Mouse (Mus musculus): ENCODE data around the gene Il17d. TPM values are rescaled to one million over a fixed set of nuclear protein-coding genes. Genes with fewer than 3 reads are reported as not detected.

Il17d gene
- polyA plus RNA-seq, 1 experiment, result 0.22 TPM

DNA sequence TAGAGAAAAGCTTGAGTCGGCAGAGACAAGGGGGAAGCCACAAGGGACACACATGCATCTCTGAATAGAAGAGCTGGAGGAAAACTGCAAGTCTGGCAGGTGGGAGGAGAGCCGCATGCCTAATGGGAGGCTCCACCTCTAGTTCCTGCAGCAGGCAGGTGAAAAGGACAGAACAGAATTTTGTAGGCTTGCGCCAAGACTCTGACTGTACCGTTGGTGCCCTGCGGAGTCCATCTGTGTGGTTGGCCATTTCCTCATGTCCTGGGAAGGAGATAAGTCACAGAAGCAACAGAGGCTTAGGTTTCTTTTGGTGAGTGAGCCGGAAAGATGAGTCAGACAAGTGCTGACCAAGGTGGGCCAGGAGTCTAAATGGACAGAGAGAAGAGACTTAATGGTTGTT is 20.8 kb upstream of the Il17d start:
- H3K27me3 ChIP-seq (ENCODE audit: control insufficient read depth, insufficient read depth, insufficient read length), result no peaks in the 10 kb centered on the region
- H3K79me3 ChIP-seq (ENCODE audit: low read depth), result no peaks in the 10 kb centered on the region
- H3K4me3 ChIP-seq (ENCODE audit: insufficient read depth, poor library complexity, severe bottlenecking), result no peak overlapping the region
- no peaks in the 10 kb centered on the region for H3K36me3 ChIP-seq (ENCODE audit: control insufficient read depth, insufficient read depth)
- no peaks in the 10 kb centered on the region for H3K79me2 ChIP-seq (ENCODE audit: control insufficient read depth, insufficient read depth)
- H3ac ChIP-seq (ENCODE audit: control insufficient read depth, insufficient read length, low read depth), result no peak overlapping the region
- no peak for TF ChIP-seq CEBPB (IDR thresholded peaks at IDR 0.05; ENCODE audit: low read depth)
- no peak for TF ChIP-seq MYOD1 (IDR thresholded peaks at IDR 0.05; ENCODE audit: control insufficient read depth, insufficient read length, low read depth)
- TF ChIP-seq FOSL1 (IDR thresholded peaks at IDR 0.05; ENCODE audit: insufficient read depth, low read length, poor library complexity, severe bottlenecking), result no peak
- no peak for TF ChIP-seq MYOG (IDR thresholded peaks at IDR 0.05; ENCODE audit: control insufficient read depth, extremely low read depth, insufficient read length)
- TF ChIP-seq CTCF (IDR thresholded peaks at IDR 0.05; ENCODE audit: control insufficient read depth, insufficient read depth, insufficient read length), result no peak
- TF ChIP-seq USF1 (IDR thresholded peaks at IDR 0.05; ENCODE audit: low read depth), result no peak
- TF ChIP-seq MAX (IDR thresholded peaks at IDR 0.05), result no peak

DNA sequence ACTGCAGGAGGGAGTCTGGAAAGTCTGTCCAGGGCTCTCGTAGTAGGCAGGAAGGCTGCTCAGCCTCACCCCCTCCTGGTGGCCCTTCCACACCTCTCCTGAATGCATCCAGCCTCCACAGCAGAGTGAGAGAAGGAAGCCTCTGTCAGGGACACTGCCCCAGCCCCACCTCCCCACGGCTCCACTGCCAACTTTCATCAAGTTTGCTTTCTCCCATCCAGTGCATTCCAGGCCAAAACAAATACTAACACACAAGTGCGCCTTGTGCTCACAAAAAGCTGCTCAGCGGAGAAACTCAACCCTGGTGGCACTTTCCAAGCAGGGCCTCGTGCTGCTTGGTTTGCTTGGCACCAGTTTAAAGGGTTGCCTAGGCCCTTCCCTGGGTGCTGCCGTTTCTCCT is 15.0 kb upstream of the Il17d start:
- no peak for TF ChIP-seq MYOD1 (IDR thresholded peaks at IDR 0.05; ENCODE audit: control insufficient read depth, insufficient read length, low read depth)
- no peak for TF ChIP-seq FOSL1 (IDR thresholded peaks at IDR 0.05; ENCODE audit: insufficient read depth, low read length, poor library complexity, severe bottlenecking)
- TF ChIP-seq CEBPB (IDR thresholded peaks at IDR 0.05; ENCODE audit: low read depth), result no peak
- no peak for TF ChIP-seq MYOG (IDR thresholded peaks at IDR 0.05; ENCODE audit: control insufficient read depth, extremely low read depth, insufficient read length)
- TF ChIP-seq MAX (IDR thresholded peaks at IDR 0.05), result no peak
- no peaks in the 10 kb centered on the region for H3K27me3 ChIP-seq (ENCODE audit: control insufficient read depth, insufficient read depth, insufficient read length)
- H3K36me3 ChIP-seq (ENCODE audit: control insufficient read depth, insufficient read depth), result no peaks in the 10 kb centered on the region
- H3K4me3 ChIP-seq (ENCODE audit: insufficient read depth, poor library complexity, severe bottlenecking), result no peak overlapping the region
- no peak overlapping the region for H3ac ChIP-seq (ENCODE audit: control insufficient read depth, insufficient read length, low read depth)
- no peaks in the 10 kb centered on the region for H3K79me3 ChIP-seq (ENCODE audit: low read depth)
- H3K79me2 ChIP-seq (ENCODE audit: control insufficient read depth, insufficient read depth), result no peaks in the 10 kb centered on the region

DNA sequence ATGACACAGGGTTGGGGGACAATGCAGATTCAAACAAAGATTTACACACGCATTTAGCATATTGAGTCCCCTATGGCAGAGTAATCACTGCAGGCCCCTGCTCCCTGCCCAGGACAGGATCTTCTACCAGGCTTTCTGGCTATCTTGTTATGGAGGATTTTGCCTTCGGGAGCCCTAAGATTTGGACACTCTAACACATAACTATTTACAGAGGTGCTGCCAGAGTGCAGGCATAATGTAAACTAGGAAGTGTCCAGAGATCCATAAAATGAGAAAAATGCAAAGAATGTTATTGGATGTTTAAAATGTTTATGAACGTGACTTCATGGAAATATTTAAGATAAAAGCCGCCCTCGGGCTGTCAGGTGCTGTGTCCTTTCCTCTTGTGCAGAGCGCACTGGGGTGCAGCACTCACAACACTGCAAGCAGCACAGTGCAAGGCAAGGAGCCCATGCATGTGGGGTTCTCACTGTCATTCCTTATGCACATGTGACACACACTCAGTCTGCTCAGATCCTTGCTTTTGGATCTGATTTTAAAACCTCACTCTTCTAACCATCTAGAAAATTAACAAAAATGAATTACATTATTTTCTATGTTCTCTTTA is 9.3 kb upstream of the Il17d start:
- Histone ChIP-seq H3K36me3 (ENCODE audit: control insufficient read depth, insufficient read depth) (no peaks in the 10 kb centered on the region), H3K4me3 (ENCODE audit: insufficient read depth, poor library complexity, severe bottlenecking) (no peak overlapping the region), H3K79me3 (ENCODE audit: low read depth) (no peaks in the 10 kb centered on the region), H3K27me3 (ENCODE audit: control insufficient read depth, insufficient read depth, insufficient read length) (no peaks in the 10 kb centered on the region), H3ac (ENCODE audit: control insufficient read depth, insufficient read length, low read depth) (no peak overlapping the region), H3K79me2 (ENCODE audit: control insufficient read depth, insufficient read depth) (no peaks in the 10 kb centered on the region)
- TF ChIP-seq MYOD1 (IDR thresholded peaks at IDR 0.05; ENCODE audit: control insufficient read depth, insufficient read length, low read depth) (no peak), CTCF (IDR thresholded peaks at IDR 0.05; ENCODE audit: control insufficient read depth, insufficient read depth, insufficient read length) (no peak), MYOG (IDR thresholded peaks at IDR 0.05; ENCODE audit: control insufficient read depth, extremely low read depth, insufficient read length) (no peak), USF1 (IDR thresholded peaks at IDR 0.05; ENCODE audit: low read depth) (no peak), MAX (IDR thresholded peaks at IDR 0.05) (no peak), FOSL1 (IDR thresholded peaks at IDR 0.05; ENCODE audit: insufficient read depth, low read length, poor library complexity, severe bottlenecking) (no peak), CEBPB (IDR thresholded peaks at IDR 0.05; ENCODE audit: low read depth) (no peak)

DNA sequence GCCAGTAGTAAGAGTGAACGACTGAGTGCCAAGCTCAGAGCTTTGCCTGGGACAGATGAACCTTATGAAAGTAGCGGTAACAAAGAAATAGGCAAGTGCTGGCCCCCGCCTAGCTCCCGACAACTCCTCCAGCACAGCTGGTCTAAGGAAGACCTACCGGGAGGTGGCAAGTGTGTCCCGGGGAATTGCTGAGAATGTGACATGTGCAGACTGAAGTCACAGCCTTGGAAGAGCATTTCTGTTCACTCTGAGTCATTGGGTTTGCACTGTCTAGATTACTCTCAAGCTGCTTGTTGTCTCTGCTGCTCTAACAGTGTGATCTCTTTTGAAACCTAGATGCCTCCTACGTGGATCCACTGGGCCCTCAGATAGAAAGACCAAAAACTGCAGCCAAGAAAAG is 7.6 kb upstream of the Il17d start:
- H3K79me3 ChIP-seq (ENCODE audit: low read depth), result no peaks in the 10 kb centered on the region
- no peaks in the 10 kb centered on the region for H3K36me3 ChIP-seq (ENCODE audit: control insufficient read depth, insufficient read depth)
- no peaks in the 10 kb centered on the region for H3K27me3 ChIP-seq (ENCODE audit: control insufficient read depth, insufficient read depth, insufficient read length)
- H3K79me2 ChIP-seq (ENCODE audit: control insufficient read depth, insufficient read depth), result no peaks in the 10 kb centered on the region
- no peak for TF ChIP-seq MYOG (IDR thresholded peaks at IDR 0.05; ENCODE audit: control insufficient read depth, extremely low read depth, insufficient read length)
- no peak for TF ChIP-seq MAX (IDR thresholded peaks at IDR 0.05)
- TF ChIP-seq CEBPB (IDR thresholded peaks at IDR 0.05; ENCODE audit: low read depth), result no peak
- TF ChIP-seq USF1 (IDR thresholded peaks at IDR 0.05; ENCODE audit: low read depth), result no peak
- TF ChIP-seq CTCF (IDR thresholded peaks at IDR 0.05; ENCODE audit: control insufficient read depth, insufficient read depth, insufficient read length), result no peak
- TF ChIP-seq FOSL1 (IDR thresholded peaks at IDR 0.05; ENCODE audit: insufficient read depth, low read length, poor library complexity, severe bottlenecking), result no peak
- no peak for TF ChIP-seq MYOD1 (IDR thresholded peaks at IDR 0.05; ENCODE audit: control insufficient read depth, insufficient read length, low read depth)
- H3K4me3 ChIP-seq (ENCODE audit: insufficient read depth, poor library complexity, severe bottlenecking), result no peak overlapping the region
- H3ac ChIP-seq (ENCODE audit: control insufficient read depth, insufficient read length, low read depth), result no peak overlapping the region

DNA sequence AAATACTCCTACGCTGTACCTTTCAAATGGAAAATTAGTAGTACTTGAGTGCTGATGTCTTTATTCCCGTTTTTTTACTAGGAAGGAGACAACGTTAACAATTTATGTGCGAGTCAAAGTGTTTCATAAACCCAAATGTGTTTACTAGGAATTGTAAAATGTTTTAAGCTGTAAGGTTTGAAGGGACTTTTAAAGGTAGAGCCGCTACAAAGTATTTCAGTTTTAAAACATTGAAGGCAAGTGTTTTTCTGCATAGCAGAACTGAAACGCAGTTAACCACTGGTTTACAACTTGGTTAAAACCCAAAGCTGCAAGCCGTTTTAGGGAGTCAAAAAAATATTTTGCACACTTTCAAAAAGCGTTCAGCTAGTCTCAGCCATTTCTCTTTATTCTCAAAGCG is 815 bp upstream of the Il17d start:
- TF ChIP-seq CTCF (IDR thresholded peaks at IDR 0.05; ENCODE audit: control insufficient read depth, insufficient read depth, insufficient read length), result no peak
- TF ChIP-seq FOSL1 (IDR thresholded peaks at IDR 0.05; ENCODE audit: insufficient read depth, low read length, poor library complexity, severe bottlenecking), result no peak
- TF ChIP-seq MYOD1 (IDR thresholded peaks at IDR 0.05; ENCODE audit: control insufficient read depth, insufficient read length, low read depth), result no peak
- TF ChIP-seq USF1 (IDR thresholded peaks at IDR 0.05; ENCODE audit: low read depth), result no peak
- no peaks in the 10 kb centered on the region for H3K79me3 ChIP-seq (ENCODE audit: low read depth)
- H3K36me3 ChIP-seq (ENCODE audit: control insufficient read depth, insufficient read depth), result no peaks in the 10 kb centered on the region
- no peak overlapping the region for H3ac ChIP-seq (ENCODE audit: control insufficient read depth, insufficient read length, low read depth)
- H3K4me3 ChIP-seq (ENCODE audit: insufficient read depth, poor library complexity, severe bottlenecking), result no peak overlapping the region
- H3K27me3 ChIP-seq (ENCODE audit: control insufficient read depth, insufficient read depth, insufficient read length), result peaks cover 14% of the 10 kb centered on the region
- no peaks in the 10 kb centered on the region for H3K79me2 ChIP-seq (ENCODE audit: control insufficient read depth, insufficient read depth)
